Mouse (Mus musculus) midbrain, embryonic 12.5 days (tissue): ENCODE results near the gene Eaf2. TPM values are rescaled to one million over a fixed set of nuclear protein-coding genes. Genes with fewer than 3 reads are reported as not detected.

Experiments
- ATAC-seq: fragments of 200-750 bp; cut with Nextera tagmentation; 2 replicates; pipeline ENCODE4 v1.8.0; 2017; ENCODE audit warnings: low read depth, moderate TSS enrichment, moderate library complexity; ENCODE audit not compliant: low FRiP score
- H3K27ac ChIP-seq: fragments of 300-500 bp; sonication (generic); replicated peaks from 2 replicates; pipeline ENCODE4 v1.5.1; 2016; ENCODE audit warnings: mild to moderate bottlenecking
- H3K27me3 ChIP-seq: fragments of 300-500 bp; sonication (generic); 2 replicates; pipeline ENCODE4 v1.6.1; 2016; ENCODE audit warnings: mild to moderate bottlenecking
- H3K36me3 ChIP-seq: fragments of 300-500 bp; sonication (generic); 2 replicates; pipeline ENCODE4 v1.6.1; 2016
- H3K4me1 ChIP-seq: fragments of 300-500 bp; sonication (generic); 2 replicates; pipeline ENCODE4 v1.6.1; 2016
- H3K4me2 ChIP-seq: fragments of 300-500 bp; sonication (generic); replicated peaks from 2 replicates; pipeline ENCODE4 v1.6.1; 2016; ENCODE audit warnings: mild to moderate bottlenecking, moderate library complexity
- H3K4me3 ChIP-seq: fragments of 300-500 bp; sonication (generic); 2 replicates; pipeline ENCODE4 v1.5.1; 2016; ENCODE audit warnings: mild to moderate bottlenecking
- H3K9ac ChIP-seq: fragments of 300-500 bp; sonication (generic); replicated peaks from 2 replicates; pipeline ENCODE4 v1.6.1; 2016; ENCODE audit warnings: mild to moderate bottlenecking, moderate library complexity
- H3K9me3 ChIP-seq: fragments of 300-500 bp; sonication (generic); 2 replicates; pipeline ENCODE4 v1.6.1; 2016; ENCODE audit warnings: mild to moderate bottlenecking
- WGBS: fragments of 180-500 bp; shearing (Covaris S2); methylation state at CpG from one replicate; pipeline ENCODE4 v1.1.7; 2016; 5-methylcytosine and 5-hydroxymethylcytosine counted together
- polyA plus RNA-seq: library from polyadenylated mRNA; unstranded; fragments of >200 nt; fragmentation: Nextera tagmentation; extraction: Ambion mirVana; gene quantifications from 2 replicates; pipeline ENCODE4 v1.2.1, GENCODE M21; 2016

Gene Eaf2
- polyA plus RNA-seq, 1 experiment from 2014 or later = 0.70 TPM

- 93% methylated on average over 4 of the region's 4 CpGs for WGBS
- no peak overlapping the region for H3K4me3 ChIP-seq
- peaks cover 3% of the 10 kb centered on the region; the same call in 1 of the 2 replicates for H3K9me3 ChIP-seq
- H3K27ac ChIP-seq = no peak overlapping the region
- no peak overlapping the region for H3K4me2 ChIP-seq
- no peak for ATAC-seq
- H3K36me3 ChIP-seq = no peaks in the 10 kb centered on the region
- no peaks in the 10 kb centered on the region for H3K4me1 ChIP-seq
- no peaks in the 10 kb centered on the region for H3K27me3 ChIP-seq
- no peak overlapping the region for H3K9ac ChIP-seq
Measured at GRCm38 (mm10) chr16:36790166-36790565, 84.6 kb downstream of the Eaf2 start.

GRCm38 (mm10) chr16:36786466-36786865, 88.3 kb downstream of the Eaf2 start:
- Histone ChIP-seq H3K36me3 (no peaks in the 10 kb centered on the region), H3K27ac (no peak overlapping the region), H3K4me1 (no peaks in the 10 kb centered on the region), H3K4me3 (no peak overlapping the region), H3K27me3 (no peaks in the 10 kb centered on the region), H3K9me3 (peaks cover 3% of the 10 kb centered on the region; the same call in 1 of the 2 replicates), H3K4me2 (no peak overlapping the region), H3K9ac (no peak overlapping the region)
- no peak for ATAC-seq
- 90% methylated on average over 7 of the region's 7 CpGs for WGBS

- H3K9ac ChIP-seq = no peak within 1 kb of the TSS
- H3K27me3 ChIP-seq = no peaks in the 10 kb centered on the region
- H3K36me3 ChIP-seq = no peaks in the 10 kb centered on the region
- H3K27ac ChIP-seq = no peak within 1 kb of the TSS
- H3K4me3 ChIP-seq = no peak within 1 kb of the TSS
- WGBS = 76% methylated on average over 10 of the region's 10 CpGs
- no peaks in the 10 kb centered on the region for H3K9me3 ChIP-seq
- no peaks in the 10 kb centered on the region for H3K4me1 ChIP-seq
- H3K4me2 ChIP-seq = no peak within 1 kb of the TSS
- ATAC-seq = no peak
Measured at GRCm38 (mm10) chr16:36784594-36785313, 90.0 kb downstream of the Eaf2 start, which contains the start of gene Slc15a2. TSS of gene Slc15a2 (minus strand) at chr16:36784962.

- no peaks in the 10 kb centered on the region for H3K4me1 ChIP-seq
- ATAC-seq = no peak
- no peak overlapping the region for H3K4me2 ChIP-seq
- no peaks in the 10 kb centered on the region for H3K27me3 ChIP-seq
- no peaks in the 10 kb centered on the region for H3K9me3 ChIP-seq
- no peak overlapping the region for H3K9ac ChIP-seq
- H3K4me3 ChIP-seq = no peak overlapping the region
- WGBS = 94% methylated on average over 2 of the region's 2 CpGs
- no peaks in the 10 kb centered on the region for H3K36me3 ChIP-seq
- no peak overlapping the region for H3K27ac ChIP-seq
Measured at GRCm38 (mm10) chr16:36784146-36784545, 90.7 kb downstream of the Eaf2 start.

- Histone ChIP-seq H3K4me3 (no peak overlapping the region), H3K27ac (no peak overlapping the region), H3K9me3 (no peaks in the 10 kb centered on the region), H3K4me1 (no peaks in the 10 kb centered on the region), H3K9ac (no peak overlapping the region), H3K4me2 (no peak overlapping the region), H3K27me3 (no peaks in the 10 kb centered on the region), H3K36me3 (no peaks in the 10 kb centered on the region)
- no peak for ATAC-seq
- WGBS = 81% methylated on average over 6 of the region's 6 CpGs
Measured at GRCm38 (mm10) chr16:36775658-36776057, 99.1 kb downstream of the Eaf2 start.

GRCm38 (mm10) chr16:36772996-36773395, 101.8 kb downstream of the Eaf2 start:
- Histone ChIP-seq H3K9ac (no peak overlapping the region), H3K27ac (no peak overlapping the region), H3K4me1 (no peaks in the 10 kb centered on the region), H3K4me3 (no peak overlapping the region), H3K4me2 (no peak overlapping the region), H3K36me3 (no peaks in the 10 kb centered on the region), H3K27me3 (no peaks in the 10 kb centered on the region), H3K9me3 (no peaks in the 10 kb centered on the region)
- ATAC-seq = no peak
- 94% methylated on average over 5 of the region's 5 CpGs for WGBS

GRCm38 (mm10) chr16:36771703-36772102, 103.1 kb downstream of the Eaf2 start:
- Histone ChIP-seq H3K27ac (no peak overlapping the region), H3K9ac (no peak overlapping the region), H3K9me3 (no peaks in the 10 kb centered on the region), H3K36me3 (no peaks in the 10 kb centered on the region), H3K4me2 (no peak overlapping the region), H3K27me3 (no peaks in the 10 kb centered on the region), H3K4me3 (no peak overlapping the region), H3K4me1 (no peaks in the 10 kb centered on the region)
- 92% methylated on average over 3 of the region's 3 CpGs for WGBS
- ATAC-seq = no peak

- no peak overlapping the region for H3K9ac ChIP-seq
- no peaks in the 10 kb centered on the region for H3K4me1 ChIP-seq
- H3K27ac ChIP-seq = no peak overlapping the region
- H3K36me3 ChIP-seq = no peaks in the 10 kb centered on the region
- H3K4me3 ChIP-seq = no peak overlapping the region
- WGBS = 58% methylated on average over 2 of the region's 2 CpGs
- no peak for ATAC-seq
- H3K9me3 ChIP-seq = no peaks in the 10 kb centered on the region
- H3K27me3 ChIP-seq = no peaks in the 10 kb centered on the region
- H3K4me2 ChIP-seq = no peak overlapping the region
Measured at GRCm38 (mm10) chr16:36771244-36771643, 103.6 kb downstream of the Eaf2 start.

- no peak for ATAC-seq
- no peak overlapping the region for H3K4me2 ChIP-seq
- no peaks in the 10 kb centered on the region for H3K4me1 ChIP-seq
- no peaks in the 10 kb centered on the region for H3K36me3 ChIP-seq
- no peak overlapping the region for H3K9ac ChIP-seq
- 44% methylated on average over 4 of the region's 4 CpGs for WGBS
- no peak overlapping the region for H3K4me3 ChIP-seq
- H3K27me3 ChIP-seq = no peaks in the 10 kb centered on the region
- H3K27ac ChIP-seq = no peak overlapping the region
- no peaks in the 10 kb centered on the region for H3K9me3 ChIP-seq
Measured at GRCm38 (mm10) chr16:36770830-36771229, 104.0 kb downstream of the Eaf2 start.

GRCm38 (mm10) chr16:36770191-36770771, 104.5 kb downstream of the Eaf2 start:
- Histone ChIP-seq H3K27me3 (no peaks in the 10 kb centered on the region), H3K4me2 (no peak overlapping the region), H3K9me3 (no peaks in the 10 kb centered on the region), H3K9ac (no peak overlapping the region), H3K27ac (no peak overlapping the region), H3K36me3 (no peaks in the 10 kb centered on the region), H3K4me1 (no peaks in the 10 kb centered on the region), H3K4me3 (no peak overlapping the region)
- 78% methylated on average over 8 of the region's 13 CpGs for WGBS
- ATAC-seq = no peak

GRCm38 (mm10) chr16:36751979-36752378, 122.8 kb downstream of the Eaf2 start:
- ATAC-seq = no peak
- H3K4me2 ChIP-seq = no peak overlapping the region
- H3K9ac ChIP-seq = no peak overlapping the region
- no peaks in the 10 kb centered on the region for H3K4me1 ChIP-seq
- 97% methylated on average over 3 of the region's 3 CpGs for WGBS
- H3K9me3 ChIP-seq = no peaks in the 10 kb centered on the region
- H3K36me3 ChIP-seq = no peaks in the 10 kb centered on the region
- no peak overlapping the region for H3K4me3 ChIP-seq
- H3K27me3 ChIP-seq = no peaks in the 10 kb centered on the region
- H3K27ac ChIP-seq = no peak overlapping the region

- H3K27ac ChIP-seq = no peak overlapping the region
- H3K36me3 ChIP-seq = no peaks in the 10 kb centered on the region
- H3K9ac ChIP-seq = no peak overlapping the region
- no peaks in the 10 kb centered on the region for H3K27me3 ChIP-seq
- no peak overlapping the region for H3K4me3 ChIP-seq
- 74% methylated on average over 2 of the region's 2 CpGs for WGBS
- no peaks in the 10 kb centered on the region for H3K4me1 ChIP-seq
- no peaks in the 10 kb centered on the region for H3K9me3 ChIP-seq
- no peak for ATAC-seq
- H3K4me2 ChIP-seq = no peak overlapping the region
Measured at GRCm38 (mm10) chr16:36747767-36748166, 127.0 kb downstream of the Eaf2 start.
